9 mouse cellular contexts compared by ENCODE assay signal in genomic region chr16:8406708-8407107, GRCm38 (mm10). TPM values are rescaled to one million over a fixed set of nuclear protein-coding genes. Genes with fewer than 3 reads are reported as not detected.
DNase-seq lines count a peak whose midpoint lies in the region; ATAC-seq and TF ChIP-seq lines count a peak whose summit lies in the region.
"Had no signal": no experiment of that assay in that cellular context is flagged by ENCODE, and none has a peak within 500 bp of the region (broad histone marks: within the 10 kb centered on the region; RNA-seq: fewer than 3 reads in every experiment).

No protein-coding gene starts in this region.

- no peaks in the 10 kb centered on the region for H3K27me3 ChIP-seq in kidney, adult 2 months (replicated peaks; ENCODE audit: control insufficient read depth, insufficient read depth, low read length)
- H3K27me3 ChIP-seq in hindbrain, embryonic 15.5 days, result peaks cover 13% of the 10 kb centered on the region
- H3K27me3 ChIP-seq in midbrain, embryonic 12.5 days, result peaks cover 36% of the 10 kb centered on the region

- TF ChIP-seq CTCF in kidney, adult 2 months (conservative IDR thresholded peaks at IDR 0.05; ENCODE audit: insufficient read depth, insufficient read length, low read depth, low read length), result peak; percentile 74
- TF ChIP-seq CTCF in embryonic fibroblast, embryonic 13.5 days (IDR thresholded peaks at IDR 0.05; ENCODE audit: borderline replicate concordance, insufficient read depth, low read length), result peak; percentile 52; the same call in 1 of the 2 replicates

- H3K4me1 ChIP-seq in kidney, adult 2 months (ENCODE audit: control insufficient read depth, insufficient read depth, low read length), result no peaks in the 10 kb centered on the region
- H3K4me1 ChIP-seq in embryonic fibroblast, embryonic 13.5 days (ENCODE audit: control insufficient read depth, insufficient read depth, low read length), result no peaks in the 10 kb centered on the region
- H3K4me1 ChIP-seq in hindbrain, embryonic 15.5 days (replicated peaks), result peaks cover 5% of the 10 kb centered on the region; the same call in 1 of the 2 replicates
- 0 out of 2 replicates have a peak, but pooled peaks cover 6% of the 10 kb centered on the region for H3K4me1 ChIP-seq in midbrain, embryonic 12.5 days

- peak; percentile 50; the same call in 1 of the 2 replicates for ATAC-seq in hindbrain, embryonic 15.5 days (ENCODE audit: low FRiP score, low read depth)
- peak; percentile 48; the same call in 1 of the 2 replicates for ATAC-seq in midbrain, embryonic 12.5 days (ENCODE audit: low FRiP score, low read depth)

- H3K9ac ChIP-seq in hindbrain, embryonic 15.5 days, result no peak overlapping the region
- no peak overlapping the region for H3K9ac ChIP-seq in midbrain, embryonic 12.5 days (replicated peaks)

- under 1% methylated on average over 6 of the region's 6 CpGs for WGBS in kidney, adult 2 months
- WGBS in hindbrain, embryonic 15.5 days, result 1% methylated on average over 6 of the region's 6 CpGs
- WGBS in midbrain, embryonic 12.5 days, result 2% methylated on average over 6 of the region's 6 CpGs

- H3K9me3 ChIP-seq in hindbrain, embryonic 15.5 days, result no peaks in the 10 kb centered on the region
- H3K9me3 ChIP-seq in midbrain, embryonic 12.5 days, result no peaks in the 10 kb centered on the region

- no peaks in the 10 kb centered on the region for H3K36me3 ChIP-seq in kidney, adult 2 months (ENCODE audit: control insufficient read depth, insufficient read depth, low read length)
- H3K36me3 ChIP-seq in hindbrain, embryonic 15.5 days, result no peaks in the 10 kb centered on the region
- no peaks in the 10 kb centered on the region for H3K36me3 ChIP-seq in midbrain, embryonic 12.5 days

- intact Hi-C loops in left cerebral cortex, postnatal 36 days (cut with DNase I), result loop anchor here (2.0 kb wide), 1 partner anchor 270 kb away; no protein-coding TSS in a partner anchor

- no peak for TF ChIP-seq POLR2A in kidney, adult 2 months (IDR thresholded peaks at IDR 0.05; ENCODE audit: low read depth, low read length)
- TF ChIP-seq POLR2A in embryonic fibroblast, embryonic 13.5 days (IDR thresholded peaks at IDR 0.05; ENCODE audit: low read depth, low read length), result no peak

- no peak overlapping the region for H3K27ac ChIP-seq in kidney, adult 2 months (ENCODE audit: insufficient read depth, low read depth, low read length)
- H3K27ac ChIP-seq in embryonic fibroblast, embryonic 13.5 days (ENCODE audit: insufficient read depth, low read length), result no peak overlapping the region
- H3K27ac ChIP-seq in hindbrain, embryonic 15.5 days (replicated peaks), result no peak overlapping the region
- no peak overlapping the region for H3K27ac ChIP-seq in midbrain, embryonic 12.5 days (replicated peaks)

- no peak overlapping the region for H3K4me2 ChIP-seq in hindbrain, embryonic 15.5 days
- no peak overlapping the region for H3K4me2 ChIP-seq in midbrain, embryonic 12.5 days (replicated peaks)

- no peak overlapping the region for H3K4me3 ChIP-seq in kidney, adult 2 months (ENCODE audit: insufficient read depth, low read depth, low read length)
- H3K4me3 ChIP-seq in embryonic fibroblast, embryonic 13.5 days (ENCODE audit: insufficient read depth, low read length), result no peak overlapping the region
- H3K4me3 ChIP-seq in hindbrain, embryonic 15.5 days, result no peak overlapping the region
- no peak overlapping the region for H3K4me3 ChIP-seq in midbrain, embryonic 12.5 days
- H3K4me3 ChIP-seq: erythroblast, embryonic 14.5 days had no signal

- peak; percentile 64 for DNase-seq in kidney, adult 2 months
- no peak for DNase-seq in kidney, adult 11 months
- DNase-seq in adrenal gland, postnatal 36 days, result peak; percentile 61 to 80
- DNase-seq in left cerebral cortex, postnatal 36 days (ENCODE audit: low spot score in 2 of 2), result peak; percentile 27 to 52
- peak; percentile 48 to 80 for DNase-seq in spleen, postnatal 4 days (ENCODE audit: low spot score in 2 of 2)

RNA-seq across cellular contexts. Expression of gene Tmem114, which starts 18.2 kb away (rescaled TPM):
- polyA plus RNA-seq in kidney, adult 2 months (2012; rRNA removed), result not detected in 2 replicates
- not detected for total RNA-seq in adrenal gland, postnatal 36 days (2021)
- not detected in 2 replicates for polyA plus RNA-seq in embryonic fibroblast, embryonic 13.5 days (2011; ENCODE audit: insufficient read length, low read depth, missing spikeins)
- polyA plus RNA-seq in hindbrain, embryonic 15.5 days (2015; fragmentation: Nextera tagmentation; extraction: Ambion mirVana), result 0.77 and 0.79 TPM in 2 replicates
- 1 to 10 TPM; 1.5 to 1.8 TPM for total RNA-seq in left cerebral cortex, postnatal 36 days (2021)
- polyA plus RNA-seq in midbrain, embryonic 12.5 days (2016; fragmentation: Nextera tagmentation; extraction: Ambion mirVana), result not detected in 2 replicates
- polyA plus RNA-seq: erythroblast, embryonic 14.5 days had no signal
